Mouse (Mus musculus): Measurements from ENCODE around the gene Olfr354.

Gene Olfr354

GRCm38 (mm10) chr2:36905380-36905779 is at the start of gene Olfr354:
Gene Olfr354, plus strand, starts transcription at chr2:36905680.
- DNase-seq (ENCODE audit: low spot score in 2 of 2), result no peak

GRCm38 (mm10) chr2:36862560-36862959 is 42.9 kb upstream of the Olfr354 start, which contains the start of gene Olfr351:
Gene Olfr351, minus strand, starts transcription at chr2:36862660.
- DNase-seq (ENCODE audit: low spot score in 2 of 2), result no peak

- DNase-seq (ENCODE audit: low spot score in 2 of 2), result no peak
These were observed 37.3 kb upstream of the Olfr354 start, which contains the start of gene Olfr352 for GRCm38 (mm10) chr2:36868160-36868559. Gene Olfr352, plus strand, starts transcription at chr2:36868460.

DNA sequence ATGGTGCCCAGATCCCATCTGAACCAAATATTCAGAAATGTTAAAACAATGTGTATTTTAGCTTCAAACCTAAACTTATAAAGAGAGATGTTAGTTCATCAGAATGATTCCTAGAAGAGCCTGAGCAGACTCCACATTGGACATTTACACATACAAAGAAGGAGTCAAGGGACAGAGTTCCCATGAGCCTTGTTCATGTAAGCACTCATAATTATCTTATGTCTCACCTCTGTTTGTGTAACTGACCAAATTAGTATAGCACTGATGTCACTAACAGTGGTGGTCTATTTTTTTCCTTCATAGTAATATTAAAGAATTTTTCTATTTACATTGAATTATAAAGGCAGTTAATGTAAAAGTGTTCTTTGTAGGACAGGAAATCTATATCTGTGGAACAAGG is 12.6 kb upstream of the Olfr354 start, which contains the start of gene Olfr353:
Gene Olfr353, minus strand, starts transcription at position 101 of the 400 bp plus-strand sequence.
- no peak for DNase-seq (ENCODE audit: low spot score in 2 of 2)

DNA sequence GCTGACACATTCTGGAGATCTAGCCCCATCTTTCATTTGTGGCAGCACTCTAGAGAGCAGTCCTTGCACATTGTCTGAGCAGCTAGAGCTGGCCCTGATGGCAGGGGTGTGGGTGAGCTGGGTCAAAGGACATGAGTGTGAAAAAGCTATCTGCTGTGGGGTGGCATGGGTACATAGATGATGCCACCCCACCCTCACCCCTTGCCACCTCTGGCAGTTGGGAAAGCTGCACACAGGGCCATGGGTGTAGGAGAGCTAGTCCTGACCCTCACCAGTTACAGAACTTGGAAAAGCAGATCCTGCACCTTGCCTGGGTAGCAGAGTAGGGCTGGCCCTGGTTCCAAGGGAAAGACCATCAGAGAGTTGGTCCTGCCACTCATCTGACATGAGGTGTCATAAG is 8.4 kb upstream of the Olfr354 start:
- DNase-seq (ENCODE audit: low spot score in 2 of 2), result no peak

DNA sequence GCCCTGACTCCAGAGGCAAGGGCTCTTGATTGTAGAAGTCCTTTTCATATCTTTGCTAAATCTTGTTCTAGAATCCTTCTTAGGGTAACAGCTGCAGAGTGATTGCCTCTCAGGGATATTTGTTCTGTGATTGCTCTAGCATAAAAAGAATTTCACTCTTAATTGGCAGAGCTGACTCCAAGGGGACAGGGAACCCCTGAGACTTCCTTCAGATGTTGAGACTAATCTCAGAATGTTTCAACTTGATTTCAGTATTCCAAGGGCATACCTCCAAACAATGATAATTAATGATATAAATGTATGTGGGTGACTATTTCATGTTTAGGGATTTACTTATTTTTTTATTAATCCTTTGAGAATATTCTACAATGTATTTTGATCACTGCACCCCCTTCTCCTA is 23.3 kb downstream of the Olfr354 start, which contains the start of gene Olfr355:
Gene Olfr355, minus strand, starts transcription at position 101 of the 400 bp plus-strand sequence.
- DNase-seq (ENCODE audit: low spot score in 2 of 2), result no peak

DNA sequence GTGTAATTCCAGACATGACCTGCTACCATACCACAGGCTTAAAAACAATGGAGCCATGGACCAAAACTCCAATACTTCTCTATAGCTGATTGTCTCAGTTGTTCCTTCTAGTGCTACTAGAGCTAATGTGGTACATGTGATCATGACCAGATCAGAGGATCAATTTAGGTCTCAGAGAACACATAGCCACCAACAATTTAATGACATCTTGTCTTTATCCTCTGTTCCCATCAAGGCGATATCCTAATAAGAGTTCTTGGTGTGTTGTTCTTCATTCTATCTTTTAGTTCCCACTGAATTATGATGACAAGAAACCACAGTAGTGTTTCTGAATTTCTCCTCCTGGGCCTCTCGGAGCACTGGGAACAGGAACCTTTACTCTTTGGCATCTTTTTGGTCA is 31.3 kb downstream of the Olfr354 start, which contains the start of gene Olfr356:
Gene Olfr356, plus strand, starts transcription at position 301 of the 400 bp plus-strand sequence.
- DNase-seq (ENCODE audit: low spot score in 2 of 2), result no peak

All from left cerebral cortex, adult 9 months (tissue).